Mouse (Mus musculus) E14TG2a.4 (cell line): Measurements from ENCODE around the gene Ccnl1.

Experiments used
- CTCF ChIP-seq: conservative IDR thresholded peaks from 2 replicates; pipeline ENCODE4 v1.5.1; 2014; ENCODE audit warnings: low read length
- NANOG ChIP-seq: IDR thresholded peaks from 2 replicates; pipeline ENCODE4 v1.6.1; 2014; ENCODE audit warnings: borderline replicate concordance, low read length, mixed read lengths
- POU5F1 ChIP-seq: IDR thresholded peaks from 2 replicates; pipeline ENCODE4 v1.6.1; 2014; ENCODE audit warnings: low read length, borderline replicate concordance

DNA sequence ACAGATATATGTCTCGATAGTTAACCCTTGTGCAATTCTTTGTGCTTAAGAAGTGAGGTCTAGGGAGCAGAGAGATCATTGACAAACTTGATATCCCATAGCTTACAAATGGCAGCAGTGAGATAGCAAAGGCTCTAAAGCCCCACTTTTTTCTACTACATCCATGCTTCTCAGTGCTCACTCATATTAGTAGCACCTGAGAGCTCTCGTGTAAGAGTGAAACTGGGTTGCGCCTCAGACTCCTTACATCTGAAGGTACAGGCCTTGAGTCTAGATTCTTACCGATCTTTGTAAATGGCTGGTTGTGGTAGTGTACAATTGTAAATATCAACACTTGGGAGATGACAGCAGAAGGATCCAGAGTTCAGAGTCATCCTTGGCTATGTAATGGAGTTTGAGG is 50.5 kb downstream of the Ccnl1 start:
- TF ChIP-seq CTCF, result no peak
- no peak for TF ChIP-seq POU5F1
- TF ChIP-seq NANOG, result no peak
